Mouse (Mus musculus) hindbrain, embryonic 13.5 days (tissue): Measurements from ENCODE around the gene Exoc3l4. TPM values are rescaled to one million over a fixed set of nuclear protein-coding genes. Genes with fewer than 3 reads are reported as not detected.

ENCODE experiments used
- ATAC-seq: fragments of 200-750 bp; cut with Nextera tagmentation; 2 replicates; pipeline ENCODE4 v1.8.0; 2017; ENCODE audit warnings: moderate TSS enrichment; ENCODE audit not compliant: low FRiP score
- H3K27ac ChIP-seq: fragments of 300-500 bp; sonication (generic); 2 replicates; pipeline ENCODE4 v1.5.1; 2015; ENCODE audit warnings: inconsistent platforms, mild to moderate bottlenecking, moderate library complexity
- H3K27me3 ChIP-seq: fragments of 300-500 bp; sonication (generic); 2 replicates; pipeline ENCODE4 v1.6.1; 2015; ENCODE audit warnings: mild to moderate bottlenecking, inconsistent platforms
- H3K36me3 ChIP-seq: fragments of 300-500 bp; sonication (generic); 2 replicates; pipeline ENCODE4 v1.6.1; 2015; ENCODE audit warnings: mild to moderate bottlenecking, inconsistent platforms
- H3K4me1 ChIP-seq: fragments of 300-500 bp; sonication (generic); replicated peaks from 2 replicates; pipeline ENCODE4 v1.6.1; 2015; ENCODE audit warnings: inconsistent platforms
- H3K4me2 ChIP-seq: fragments of 300-500 bp; sonication (generic); 2 replicates; pipeline ENCODE4 v1.6.1; 2015; ENCODE audit warnings: inconsistent platforms, mild to moderate bottlenecking, moderate library complexity
- H3K4me3 ChIP-seq: fragments of 300-500 bp; sonication (generic); 2 replicates; pipeline ENCODE4 v1.5.1; 2015; ENCODE audit warnings: mild to moderate bottlenecking, inconsistent platforms
- H3K9ac ChIP-seq: fragments of 300-500 bp; sonication (generic); 2 replicates; pipeline ENCODE4 v1.6.1; 2015; ENCODE audit warnings: mild to moderate bottlenecking, inconsistent platforms
- H3K9me3 ChIP-seq: fragments of 300-500 bp; sonication (generic); 2 replicates; pipeline ENCODE4 v1.6.1; 2016; ENCODE audit warnings: inconsistent platforms
- WGBS: fragments of 180-500 bp; shearing (Covaris S2); methylation state at CpG from one replicate; pipeline ENCODE4 v1.1.7; 2015; 5-methylcytosine and 5-hydroxymethylcytosine counted together
- polyA plus RNA-seq: library from polyadenylated mRNA; unstranded; fragments of >200 nt; fragmentation: Nextera tagmentation; extraction: Ambion mirVana; gene quantifications from 2 replicates; pipeline ENCODE4 v1.2.1, GENCODE M21; 2015

Gene Exoc3l4
- polyA plus RNA-seq, 1 experiment from 2014 or later, result 2.1 TPM

- Histone ChIP-seq H3K9ac (peak overlapping the region; percentile 73), H3K4me3 (peak overlapping the region; percentile 43), H3K4me2 (peak overlapping the region; percentile 67), H3K9me3 (no peaks in the 10 kb centered on the region), H3K4me1 (peaks cover 59% of the 10 kb centered on the region), H3K27ac (no peak overlapping the region), H3K36me3 (no peaks in the 10 kb centered on the region), H3K27me3 (peaks cover 84% of the 10 kb centered on the region)
- 10% methylated on average over 27 of the region's 27 CpGs for WGBS
- 0 out of 2 replicates have a peak, but pooled peaks have one; percentile 19 for ATAC-seq
These were observed 13.4 kb downstream of the Exoc3l4 start for GRCm38 (mm10) chr12:111430049-111430867.

- Histone ChIP-seq H3K36me3 (no peaks in the 10 kb centered on the region), H3K4me2 (no peak overlapping the region), H3K9me3 (no peaks in the 10 kb centered on the region), H3K9ac (no peak overlapping the region), H3K27ac (no peak overlapping the region), H3K27me3 (peaks cover 79% of the 10 kb centered on the region), H3K4me3 (no peak overlapping the region), H3K4me1 (peaks cover 53% of the 10 kb centered on the region)
- no peak for ATAC-seq
- WGBS, result 29% methylated on average over 14 of the region's 14 CpGs
These were observed 14.3 kb downstream of the Exoc3l4 start for GRCm38 (mm10) chr12:111430868-111431817.

GRCm38 (mm10) chr12:111432097-111432496 is 15.3 kb downstream of the Exoc3l4 start:
- no peak overlapping the region for H3K4me2 ChIP-seq
- H3K4me3 ChIP-seq, result no peak overlapping the region
- H3K9me3 ChIP-seq, result no peaks in the 10 kb centered on the region
- H3K27me3 ChIP-seq, result peaks cover 73% of the 10 kb centered on the region
- WGBS, result 38% methylated on average over 4 of the region's 4 CpGs
- H3K27ac ChIP-seq, result no peak overlapping the region
- H3K36me3 ChIP-seq, result no peaks in the 10 kb centered on the region
- H3K4me1 ChIP-seq, result peaks cover 51% of the 10 kb centered on the region
- no peak for ATAC-seq
- H3K9ac ChIP-seq, result no peak overlapping the region

- Histone ChIP-seq H3K9ac (no peak overlapping the region), H3K4me2 (no peak overlapping the region), H3K36me3 (no peaks in the 10 kb centered on the region), H3K4me1 (peaks cover 46% of the 10 kb centered on the region), H3K4me3 (no peak overlapping the region), H3K27me3 (peaks cover 70% of the 10 kb centered on the region), H3K9me3 (no peaks in the 10 kb centered on the region), H3K27ac (no peak overlapping the region)
- no peak for ATAC-seq
- WGBS, result 70% methylated on average over 4 of the region's 5 CpGs
These were observed 16.0 kb downstream of the Exoc3l4 start for GRCm38 (mm10) chr12:111432751-111433331.

GRCm38 (mm10) chr12:111434164-111434744 is 17.4 kb downstream of the Exoc3l4 start:
- peak overlapping the region; percentile 62; the same call in 1 of the 2 replicates for H3K27ac ChIP-seq
- 19% methylated on average over 7 of the region's 7 CpGs for WGBS
- H3K4me2 ChIP-seq, result 0 out of 2 replicates have a peak overlapping the region, but pooled peaks have one; percentile 15
- ATAC-seq, result peak; percentile 62; the same call in 1 of the 2 replicates
- no peak overlapping the region for H3K4me3 ChIP-seq
- no peaks in the 10 kb centered on the region for H3K9me3 ChIP-seq
- peaks cover 68% of the 10 kb centered on the region for H3K27me3 ChIP-seq
- no peaks in the 10 kb centered on the region for H3K36me3 ChIP-seq
- peaks cover 32% of the 10 kb centered on the region for H3K4me1 ChIP-seq
- H3K9ac ChIP-seq, result peak overlapping the region; percentile 35; the same call in 1 of the 2 replicates

- peaks cover 68% of the 10 kb centered on the region for H3K27me3 ChIP-seq
- H3K4me1 ChIP-seq, result peaks cover 26% of the 10 kb centered on the region
- 0 out of 2 replicates have a peak, but pooled peaks have one; percentile 21 for ATAC-seq
- 0 out of 2 replicates have a peak overlapping the region, but pooled peaks have one; percentile 15 for H3K4me2 ChIP-seq
- H3K9ac ChIP-seq, result peak overlapping the region; percentile 39; the same call in 1 of the 2 replicates
- 51% methylated on average over 7 of the region's 8 CpGs for WGBS
- no peaks in the 10 kb centered on the region for H3K36me3 ChIP-seq
- H3K4me3 ChIP-seq, result no peak overlapping the region
- H3K27ac ChIP-seq, result peak overlapping the region; percentile 62; the same call in 1 of the 2 replicates
- H3K9me3 ChIP-seq, result no peaks in the 10 kb centered on the region
These were observed 18.0 kb downstream of the Exoc3l4 start for GRCm38 (mm10) chr12:111434745-111435327.

- ATAC-seq, result no peak
These were observed 19.4 kb downstream of the Exoc3l4 start for GRCm38 (mm10) chr12:111436170-111436569.

GRCm38 (mm10) chr12:111436640-111437039 is 19.8 kb downstream of the Exoc3l4 start:
- H3K4me1 ChIP-seq, result peaks cover 16% of the 10 kb centered on the region
- 78% methylated on average over 8 of the region's 8 CpGs for WGBS
- no peaks in the 10 kb centered on the region for H3K9me3 ChIP-seq
- H3K27me3 ChIP-seq, result peaks cover 63% of the 10 kb centered on the region
- H3K36me3 ChIP-seq, result no peaks in the 10 kb centered on the region
- no peak for ATAC-seq
- H3K9ac ChIP-seq, result no peak overlapping the region
- H3K27ac ChIP-seq, result no peak overlapping the region
- H3K4me2 ChIP-seq, result no peak overlapping the region
- H3K4me3 ChIP-seq, result no peak overlapping the region

More at GRCm38 (mm10) chr12:111436170-111436569, 19.4 kb downstream of the Exoc3l4 start:
- no peak overlapping the region for H3K9ac ChIP-seq
- peaks cover 16% of the 10 kb centered on the region for H3K4me1 ChIP-seq
- H3K27me3 ChIP-seq, result peaks cover 63% of the 10 kb centered on the region
- H3K4me2 ChIP-seq, result no peak overlapping the region
- no peak overlapping the region for H3K27ac ChIP-seq
- 76% methylated on average over 3 of the region's 3 CpGs for WGBS
- no peak overlapping the region for H3K4me3 ChIP-seq
- no peaks in the 10 kb centered on the region for H3K36me3 ChIP-seq
- no peaks in the 10 kb centered on the region for H3K9me3 ChIP-seq

GRCm38 (mm10) chr12:111437222-111437900 is 20.5 kb downstream of the Exoc3l4 start:
- H3K27me3 ChIP-seq, result peaks cover 63% of the 10 kb centered on the region
- H3K4me2 ChIP-seq, result no peak overlapping the region
- ATAC-seq, result no peak
- no peaks in the 10 kb centered on the region for H3K36me3 ChIP-seq
- no peak overlapping the region for H3K4me3 ChIP-seq
- no peaks in the 10 kb centered on the region for H3K9me3 ChIP-seq
- H3K27ac ChIP-seq, result no peak overlapping the region
- H3K9ac ChIP-seq, result no peak overlapping the region
- 81% methylated on average over 5 of the region's 5 CpGs for WGBS
- H3K4me1 ChIP-seq, result peaks cover 22% of the 10 kb centered on the region

- ATAC-seq, result no peak
- H3K9ac ChIP-seq, result no peak overlapping the region
- peaks cover 69% of the 10 kb centered on the region for H3K27me3 ChIP-seq
- no peak overlapping the region for H3K27ac ChIP-seq
- 85% methylated on average over 6 of the region's 6 CpGs for WGBS
- no peak overlapping the region for H3K4me3 ChIP-seq
- H3K4me2 ChIP-seq, result no peak overlapping the region
- H3K9me3 ChIP-seq, result no peaks in the 10 kb centered on the region
- H3K36me3 ChIP-seq, result no peaks in the 10 kb centered on the region
- H3K4me1 ChIP-seq, result peaks cover 26% of the 10 kb centered on the region
These were observed 22.0 kb downstream of the Exoc3l4 start for GRCm38 (mm10) chr12:111438850-111439249.
